Mouse (Mus musculus): ENCODE results near the gene Zc3h14.
A peak's percentile ranks its signal among the peaks of the same experiment; 100 is the strongest.

The Zc3h14 gene

DNA sequence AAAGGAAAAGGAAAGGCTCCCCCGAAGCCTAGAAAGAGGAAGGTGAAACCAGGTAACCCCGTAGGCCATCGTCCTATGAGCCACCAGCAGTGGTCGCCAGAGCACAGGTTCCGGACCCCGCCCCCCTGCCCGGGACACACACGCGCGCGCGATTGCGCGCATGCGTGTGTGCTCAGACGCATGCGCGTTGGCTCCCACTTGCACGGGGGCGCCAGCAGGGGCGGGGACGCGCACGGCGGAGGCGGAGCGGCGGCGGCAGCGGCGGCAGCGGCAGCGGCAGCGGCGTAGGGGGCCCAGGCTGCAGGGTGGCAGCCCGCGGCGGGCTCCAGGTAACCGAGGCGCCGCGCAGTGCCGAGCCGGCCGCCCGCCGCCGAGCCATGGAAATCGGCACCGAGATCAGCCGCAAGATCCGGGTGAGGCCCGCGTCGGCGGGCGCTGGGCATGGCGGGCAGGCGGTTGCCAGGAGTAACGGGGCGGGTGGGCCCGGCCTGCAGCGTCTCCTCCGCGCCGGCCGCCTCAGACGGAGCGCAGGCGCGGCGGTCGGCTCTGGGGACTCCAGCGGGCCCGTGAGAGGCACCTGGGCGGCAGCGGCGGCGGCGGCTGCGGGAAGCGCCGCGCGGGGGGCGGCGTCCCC, at the start of gene Zc3h14:
Gene Zc3h14 (plus strand): TSS at position 219 of the 634 bp plus-strand sequence.
- peak; percentile 90 for DNase-seq (ENCODE audit: low spot score in 2 of 2)

DNA sequence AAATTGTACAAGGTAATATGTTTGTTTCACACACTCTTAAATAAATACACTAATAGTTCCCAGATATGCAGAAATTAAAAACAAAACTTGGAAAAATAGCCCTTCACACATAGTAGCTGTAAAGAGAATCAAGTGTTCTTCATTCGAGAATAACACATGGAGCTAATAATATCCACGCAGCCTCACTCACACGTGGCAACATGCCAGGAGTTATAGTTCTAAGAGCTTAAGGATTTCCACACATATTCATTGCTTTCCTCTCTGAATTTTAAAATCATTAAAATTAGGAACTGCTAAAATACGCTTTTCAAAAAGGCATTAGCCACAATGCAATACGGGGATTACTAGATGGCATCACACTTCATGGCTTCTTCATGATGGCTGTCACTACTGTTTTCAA, 49.6 kb upstream of the Zc3h14 start:
- DNase-seq (ENCODE audit: low spot score in 2 of 2): peak; percentile 30 to 38

DNA sequence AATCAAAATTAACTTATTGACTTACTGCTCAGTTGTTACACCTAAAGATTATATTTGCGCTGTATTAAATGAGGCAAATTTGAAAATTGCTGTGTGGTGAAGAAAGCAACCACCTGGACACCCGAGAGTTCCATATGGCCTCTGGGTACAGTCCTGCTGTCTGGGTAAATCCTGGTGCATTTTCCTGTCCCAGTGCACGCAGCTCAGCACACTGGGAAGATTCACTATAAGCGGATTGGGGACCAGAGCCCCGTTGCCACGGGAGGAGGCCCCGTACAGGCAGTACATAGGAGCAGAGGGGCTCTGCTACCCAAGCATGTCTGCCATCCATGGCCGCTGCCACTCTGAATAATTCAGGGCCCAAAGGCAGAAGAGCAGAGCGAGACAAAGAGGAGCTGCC, 45.2 kb upstream of the Zc3h14 start:
- DNase-seq (ENCODE audit: low spot score in 2 of 2): no peak

DNA sequence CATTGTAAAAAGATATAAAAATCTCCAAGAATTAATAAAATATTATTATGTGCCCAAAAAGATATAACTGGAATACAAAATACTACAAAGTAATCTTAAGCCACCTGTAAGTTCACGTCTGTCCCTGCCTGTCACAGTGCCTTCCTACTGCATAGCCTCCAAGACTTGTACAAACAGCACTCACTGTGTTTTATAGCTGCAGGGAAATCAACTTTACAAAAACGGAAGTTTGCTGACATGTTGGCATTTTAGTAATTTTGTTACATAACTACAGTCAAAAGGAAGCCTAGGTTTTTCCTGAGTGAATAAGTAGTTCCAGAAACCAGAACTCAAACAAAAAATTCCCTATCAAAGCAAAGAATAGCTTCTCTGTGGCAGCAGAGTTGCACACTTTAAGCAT, 43.2 kb upstream of the Zc3h14 start:
- DNase-seq (ENCODE audit: low spot score in 2 of 2): no peak

DNA sequence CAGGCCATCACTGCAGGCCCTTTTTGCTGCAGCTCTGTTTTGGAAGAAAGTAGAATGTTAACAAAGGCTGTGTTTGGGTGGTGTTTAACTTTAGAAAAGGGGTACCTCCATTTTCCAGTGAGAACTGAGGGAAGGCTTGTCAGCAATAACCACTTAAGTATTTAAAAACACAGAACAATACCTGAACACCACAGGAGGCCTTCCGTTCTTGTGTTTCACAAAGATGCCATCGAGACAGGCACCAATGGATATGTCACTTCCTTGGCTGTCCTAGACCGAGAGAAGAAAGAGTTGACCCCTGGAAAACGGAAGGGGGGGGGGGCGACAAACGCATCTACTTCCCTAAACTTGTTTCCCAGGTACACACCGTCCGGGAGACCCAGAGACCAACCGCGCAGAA, 42.8 kb upstream of the Zc3h14 start:
- DNase-seq (ENCODE audit: low spot score in 2 of 2): no peak

DNA sequence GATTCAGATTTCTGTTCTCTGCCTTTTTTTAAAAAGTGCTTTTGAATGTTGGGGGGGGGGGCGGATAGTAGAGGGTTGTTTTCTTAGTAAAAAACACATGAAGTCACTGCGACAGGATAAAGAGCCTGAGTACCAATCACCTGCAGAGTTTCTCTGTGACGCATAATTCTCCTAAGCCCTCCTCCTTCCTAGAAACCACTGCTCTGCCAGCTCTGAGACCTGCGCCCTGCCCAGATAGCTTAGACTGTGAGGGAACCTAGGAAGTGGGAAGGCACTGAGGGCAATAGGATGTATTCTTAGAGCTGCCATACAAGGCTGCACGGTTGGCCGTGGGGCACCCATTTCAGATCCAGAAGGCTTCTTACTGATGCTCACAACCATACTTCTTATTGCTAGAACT, 33.9 kb upstream of the Zc3h14 start:
- DNase-seq (ENCODE audit: low spot score in 2 of 2): no peak

DNA sequence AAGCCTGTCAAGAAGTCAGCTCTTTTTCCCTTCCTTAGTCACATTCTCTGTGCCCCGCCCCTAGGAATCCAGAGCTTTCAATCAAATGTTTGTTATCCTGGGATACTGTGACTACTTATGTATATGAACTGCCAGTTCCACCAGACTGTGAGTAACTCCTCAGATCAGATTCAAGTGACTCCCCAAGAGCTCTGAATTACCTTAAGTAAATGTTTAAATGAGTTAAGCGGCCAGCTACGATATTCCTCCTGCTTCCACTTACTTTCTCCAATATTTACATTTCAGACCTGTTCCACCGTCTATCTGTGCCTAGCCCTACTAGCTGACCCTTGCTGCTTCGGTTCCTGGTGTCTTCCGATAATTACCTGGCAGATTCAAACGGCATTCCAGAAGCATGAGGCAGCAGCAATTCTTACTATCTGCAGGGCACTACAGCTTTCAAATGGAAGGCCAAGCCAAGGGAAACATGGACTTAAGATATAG, 33.1 kb upstream of the Zc3h14 start:
- DNase-seq (ENCODE audit: low spot score in 2 of 2): no peak

DNA sequence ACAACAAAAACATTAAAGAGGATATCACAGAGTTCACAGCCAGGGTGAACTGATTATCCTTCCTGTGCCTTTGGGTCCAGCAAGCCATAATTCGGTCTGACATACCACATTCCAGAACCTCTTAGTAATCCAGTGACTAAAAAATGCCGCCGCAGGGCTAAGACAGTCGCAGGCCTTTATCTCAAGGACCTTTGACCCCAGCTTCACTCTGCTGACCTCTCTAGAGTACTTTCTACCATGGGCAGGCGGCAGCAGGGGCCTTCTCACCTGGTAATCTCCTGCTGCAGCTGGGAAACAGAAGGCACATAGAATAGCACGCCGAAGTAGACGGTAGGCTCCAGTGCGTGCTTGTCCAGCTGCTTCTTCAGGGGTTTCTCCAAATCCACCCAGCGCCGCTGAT, 32.0 kb upstream of the Zc3h14 start:
- DNase-seq (ENCODE audit: low spot score in 2 of 2): no peak

DNA sequence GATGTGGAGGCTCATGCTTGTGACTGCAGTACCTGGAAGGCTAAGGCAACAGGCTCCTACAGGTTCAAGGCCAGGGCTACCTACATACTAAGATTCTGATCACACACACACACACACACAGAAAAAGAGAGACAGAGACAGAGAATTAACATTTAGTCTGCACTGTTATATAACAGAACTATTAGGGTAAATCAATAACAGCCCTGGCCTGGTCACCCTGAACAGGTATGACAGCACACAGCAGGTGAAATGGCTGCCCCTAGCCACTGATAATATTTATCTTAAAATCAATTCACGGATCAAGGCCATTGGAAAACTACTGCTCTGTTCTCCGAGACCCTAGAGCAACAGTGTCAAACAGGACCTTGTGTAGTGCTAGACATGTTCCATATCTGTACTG, 30.6 kb upstream of the Zc3h14 start:
- DNase-seq (ENCODE audit: low spot score in 2 of 2): no peak

DNA sequence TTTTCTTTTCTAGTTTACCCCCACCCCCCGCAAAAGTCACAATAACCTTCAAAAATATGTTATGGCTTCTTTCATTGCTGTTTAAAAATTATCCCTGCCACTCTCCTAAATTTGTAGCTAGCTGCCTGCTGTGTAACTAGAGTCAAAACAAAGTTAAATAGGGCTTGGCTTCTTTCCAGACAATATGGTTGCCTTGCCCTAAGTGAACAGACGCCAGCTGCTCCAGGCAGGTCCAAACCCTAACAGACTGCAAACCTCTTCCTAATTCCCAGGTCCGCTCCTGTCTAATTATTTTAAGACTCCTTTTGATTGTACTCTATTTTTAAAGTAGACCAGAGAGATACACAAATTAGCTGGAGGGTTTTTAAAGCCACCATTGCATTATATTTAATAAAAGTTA, 26.1 kb upstream of the Zc3h14 start:
- DNase-seq (ENCODE audit: low spot score in 2 of 2): no peak

DNA sequence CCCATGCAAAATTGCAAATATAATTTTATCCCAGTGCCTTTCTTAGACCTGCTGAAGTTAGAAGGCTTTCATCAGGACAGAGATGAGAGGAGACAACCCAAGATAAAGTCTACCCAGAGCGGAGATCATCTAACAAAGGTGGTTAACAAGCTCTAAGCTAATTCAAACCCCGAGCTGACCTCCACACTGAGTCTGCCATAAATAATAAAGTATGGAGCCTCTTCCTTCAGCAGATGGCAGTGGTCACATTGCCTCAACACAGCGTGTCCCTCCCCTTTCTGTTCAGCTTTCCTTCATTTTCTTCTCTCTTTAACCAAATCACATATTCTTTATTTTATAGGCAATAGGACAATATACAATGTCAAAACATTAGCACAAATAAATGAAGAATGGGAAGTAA, 25.7 kb upstream of the Zc3h14 start:
- DNase-seq (ENCODE audit: low spot score in 2 of 2): no peak

DNA sequence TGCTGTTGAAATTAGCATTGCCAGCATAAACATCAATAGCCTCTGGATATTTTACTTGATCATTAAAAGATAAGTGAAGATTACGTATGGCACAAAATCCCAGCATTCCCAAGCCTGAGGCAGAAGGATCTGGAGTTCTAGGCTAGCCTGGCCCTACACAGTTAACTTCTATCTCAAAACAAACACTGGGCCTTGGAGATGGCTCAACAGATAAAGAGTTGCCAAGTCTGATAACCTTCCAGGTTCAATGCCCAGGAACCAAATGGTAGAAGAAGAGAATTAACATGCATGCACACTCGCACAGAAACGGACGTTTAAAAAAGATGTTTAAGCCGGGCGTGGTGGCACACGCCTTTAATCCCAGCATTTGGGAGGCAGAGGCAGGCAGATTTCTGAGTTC, 22.5 kb upstream of the Zc3h14 start:
- no peak for DNase-seq (ENCODE audit: low spot score in 2 of 2)

DNA sequence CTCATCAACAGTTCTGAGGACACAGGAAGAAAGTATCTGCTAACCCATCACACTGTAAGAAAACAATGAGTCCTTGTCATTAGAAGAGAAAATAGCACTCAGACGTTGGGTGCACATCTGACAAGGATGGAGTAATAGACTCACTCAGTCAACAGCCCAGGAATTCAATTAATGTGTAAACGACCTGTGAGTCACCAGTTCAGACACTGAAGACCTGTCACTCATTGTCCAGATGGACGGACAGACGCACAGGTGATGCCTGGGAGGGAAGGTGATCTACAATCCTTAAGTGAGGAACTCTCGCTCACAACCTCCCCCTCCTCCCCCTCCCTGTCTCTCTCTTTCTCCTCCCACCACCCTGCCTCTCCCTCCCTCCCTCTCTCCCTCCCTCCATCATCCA, 21.8 kb upstream of the Zc3h14 start:
- DNase-seq (ENCODE audit: low spot score in 2 of 2): no peak

DNA sequence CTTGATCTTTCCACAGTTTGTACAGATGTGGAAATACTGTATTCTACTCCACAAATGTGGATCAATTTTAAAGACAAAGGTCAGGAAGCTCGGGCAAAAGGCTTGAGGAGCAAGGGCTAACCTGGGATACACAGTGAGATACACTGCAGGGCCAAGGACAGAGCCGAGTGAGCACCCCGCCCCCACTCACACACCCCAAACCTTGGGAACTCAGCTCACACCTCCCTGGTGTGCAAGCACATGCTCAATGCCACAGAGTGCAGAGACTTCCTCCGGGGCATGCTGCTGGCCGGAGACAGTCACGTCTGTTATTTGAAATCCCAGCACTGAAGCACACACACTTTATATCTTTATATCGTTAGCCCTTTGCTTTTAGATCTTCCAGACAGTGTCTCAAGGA, 20.7 kb upstream of the Zc3h14 start:
- DNase-seq (ENCODE audit: low spot score in 2 of 2): no peak

DNA sequence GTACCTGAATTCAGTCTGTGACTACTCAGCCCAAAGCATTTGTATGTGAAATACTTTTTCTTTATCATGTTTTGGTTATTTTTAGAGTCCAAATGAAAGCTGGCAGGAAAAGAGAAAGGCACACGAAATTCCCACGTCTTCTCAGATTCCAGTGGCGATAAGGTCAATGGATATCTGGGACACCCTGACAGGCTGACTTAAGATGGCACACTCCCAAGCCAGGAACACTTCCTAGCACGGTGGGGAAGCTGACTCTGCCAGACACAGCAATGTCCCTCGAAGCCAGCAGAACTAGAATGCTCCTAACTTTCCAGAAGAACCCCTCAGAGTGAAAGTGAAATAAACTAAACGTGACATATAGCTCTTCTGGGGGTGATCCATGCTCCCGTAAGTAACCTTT, 19.6 kb upstream of the Zc3h14 start:
- no peak for DNase-seq (ENCODE audit: low spot score in 2 of 2)

DNA sequence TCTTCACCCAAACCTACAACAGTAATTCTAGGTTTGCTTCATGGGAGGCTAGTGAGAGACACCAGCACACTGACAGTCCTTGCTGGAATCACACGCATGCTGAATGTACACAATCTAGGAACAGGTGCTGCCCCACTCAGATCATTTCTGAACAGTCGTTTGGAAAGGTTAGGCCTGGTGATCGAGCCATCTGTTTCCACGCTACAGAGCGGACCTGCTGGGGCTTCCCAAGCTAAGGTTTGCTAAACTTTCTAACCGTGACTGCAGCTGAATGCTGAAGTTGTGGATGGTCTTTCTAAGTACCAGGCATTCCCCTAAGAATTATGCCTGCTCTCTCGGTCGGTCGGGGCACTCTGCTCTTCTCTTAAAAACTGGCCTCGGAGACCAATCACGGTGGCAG, 16.1 kb upstream of the Zc3h14 start:
- DNase-seq (ENCODE audit: low spot score in 2 of 2): no peak

DNA sequence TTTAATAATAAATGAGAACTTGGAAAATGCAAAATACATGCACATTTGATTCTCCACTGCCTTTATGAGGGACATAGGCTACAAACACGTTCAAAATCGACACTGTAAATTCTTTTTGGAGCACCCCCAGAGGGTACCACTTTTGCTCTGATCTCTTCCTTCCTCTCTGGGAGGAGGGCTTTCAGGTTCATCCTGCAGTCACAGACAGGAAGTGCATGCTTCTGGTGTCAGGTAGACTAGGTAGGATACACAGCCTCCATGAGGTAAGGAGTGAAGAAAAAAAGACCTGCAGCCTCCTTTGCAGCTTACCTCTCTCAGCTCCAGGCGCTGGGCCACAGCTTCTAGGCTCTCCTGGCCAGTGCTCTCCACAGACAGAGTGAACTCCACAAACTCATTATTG, 13.6 kb upstream of the Zc3h14 start:
- no peak for DNase-seq (ENCODE audit: low spot score in 2 of 2)

DNA sequence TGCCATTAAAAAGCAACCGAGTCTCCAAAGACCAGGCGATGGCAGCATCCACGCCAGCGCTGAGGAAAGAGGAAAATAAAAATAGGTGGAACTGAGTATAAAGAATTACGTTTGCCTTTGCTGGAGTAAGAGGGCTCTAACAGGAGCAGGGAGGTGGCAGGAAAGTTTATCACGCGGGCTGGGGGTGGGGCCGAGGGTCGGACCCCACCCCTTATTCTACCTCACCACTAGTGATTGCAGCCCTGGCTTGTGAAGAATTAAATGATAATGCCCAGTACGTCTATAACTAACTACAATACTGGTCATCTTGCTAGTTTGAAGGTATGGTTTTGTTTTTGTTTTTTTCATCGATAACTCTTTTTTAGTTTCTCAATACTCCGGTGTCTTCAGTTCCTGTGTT, 13.0 kb upstream of the Zc3h14 start:
- DNase-seq (ENCODE audit: low spot score in 2 of 2): no peak

DNA sequence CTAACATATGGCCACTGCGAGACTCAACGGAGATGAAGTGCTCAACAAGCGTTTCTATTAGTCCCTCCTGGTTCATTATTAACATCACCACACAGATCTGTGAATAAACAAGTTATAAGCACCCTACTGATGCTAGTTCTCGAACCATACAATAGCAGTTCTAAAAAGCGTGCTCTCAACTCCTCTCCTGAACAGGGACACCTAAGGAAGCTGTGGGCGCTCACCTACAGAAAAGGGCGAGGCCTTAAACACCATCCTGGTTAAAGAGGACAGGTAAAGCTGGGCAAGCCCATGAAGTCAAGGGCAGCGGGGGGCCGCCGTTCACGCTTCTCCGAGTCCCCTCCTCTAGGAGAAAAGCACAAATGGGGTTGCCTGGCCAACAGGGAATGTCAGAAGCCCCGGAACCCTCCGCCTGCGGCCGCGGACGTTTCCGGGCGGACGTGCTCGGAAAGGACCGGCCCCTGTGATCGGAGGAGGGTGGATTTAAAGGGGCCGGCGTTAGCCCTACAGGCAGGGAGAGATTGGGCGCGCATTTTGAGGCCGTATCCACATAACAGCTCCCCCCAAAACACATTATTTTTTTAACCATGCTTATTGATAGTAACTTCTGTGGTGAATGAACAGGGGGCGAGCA, 12.4 kb upstream of the Zc3h14 start:
- DNase-seq (ENCODE audit: low spot score in 2 of 2): peak; percentile 87 to 88

DNA sequence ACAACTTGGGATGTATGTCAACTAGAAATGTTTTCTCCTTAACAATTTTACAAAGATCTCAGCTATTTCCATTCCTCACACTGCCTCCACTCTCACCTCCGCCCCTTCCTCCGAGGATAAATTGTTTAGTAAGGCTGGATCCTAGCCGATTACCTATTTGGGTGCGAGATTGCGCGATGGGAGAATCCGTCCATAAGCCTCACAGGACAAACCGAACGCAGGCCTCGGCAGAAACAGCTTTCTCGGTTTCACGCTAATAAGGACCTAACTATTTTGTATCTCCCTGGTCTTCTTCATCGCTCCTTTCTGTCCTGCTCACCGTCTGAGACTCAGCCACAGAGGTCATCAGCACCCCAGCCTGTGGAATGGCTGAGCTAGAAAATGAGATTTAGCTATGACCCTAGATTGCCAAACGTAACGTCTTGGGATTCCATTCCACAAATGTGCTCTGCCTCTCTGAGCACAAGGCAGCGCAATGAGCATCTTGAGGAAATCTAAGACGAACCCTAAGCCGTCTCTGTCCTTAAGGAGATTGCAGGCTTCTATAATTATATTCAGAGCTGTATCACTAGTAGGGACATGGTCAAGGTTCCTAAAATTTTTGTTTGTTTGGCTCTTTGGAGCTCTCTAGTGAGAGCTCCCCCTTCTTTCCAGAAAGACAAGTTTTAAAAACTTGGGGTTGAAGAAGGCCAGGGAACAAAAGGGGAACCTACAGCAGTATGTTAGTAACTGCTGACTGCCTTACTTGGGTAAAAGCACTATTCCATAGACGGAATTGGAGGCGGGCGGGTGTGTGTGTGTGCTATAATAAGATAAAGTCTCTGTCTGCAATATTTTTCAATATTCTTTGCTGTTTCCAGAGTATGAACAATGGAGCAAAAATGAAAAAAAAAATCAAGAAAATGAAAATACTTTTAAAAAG, 11.6 kb upstream of the Zc3h14 start:
- no peak for DNase-seq (ENCODE audit: low spot score in 2 of 2)

DNA sequence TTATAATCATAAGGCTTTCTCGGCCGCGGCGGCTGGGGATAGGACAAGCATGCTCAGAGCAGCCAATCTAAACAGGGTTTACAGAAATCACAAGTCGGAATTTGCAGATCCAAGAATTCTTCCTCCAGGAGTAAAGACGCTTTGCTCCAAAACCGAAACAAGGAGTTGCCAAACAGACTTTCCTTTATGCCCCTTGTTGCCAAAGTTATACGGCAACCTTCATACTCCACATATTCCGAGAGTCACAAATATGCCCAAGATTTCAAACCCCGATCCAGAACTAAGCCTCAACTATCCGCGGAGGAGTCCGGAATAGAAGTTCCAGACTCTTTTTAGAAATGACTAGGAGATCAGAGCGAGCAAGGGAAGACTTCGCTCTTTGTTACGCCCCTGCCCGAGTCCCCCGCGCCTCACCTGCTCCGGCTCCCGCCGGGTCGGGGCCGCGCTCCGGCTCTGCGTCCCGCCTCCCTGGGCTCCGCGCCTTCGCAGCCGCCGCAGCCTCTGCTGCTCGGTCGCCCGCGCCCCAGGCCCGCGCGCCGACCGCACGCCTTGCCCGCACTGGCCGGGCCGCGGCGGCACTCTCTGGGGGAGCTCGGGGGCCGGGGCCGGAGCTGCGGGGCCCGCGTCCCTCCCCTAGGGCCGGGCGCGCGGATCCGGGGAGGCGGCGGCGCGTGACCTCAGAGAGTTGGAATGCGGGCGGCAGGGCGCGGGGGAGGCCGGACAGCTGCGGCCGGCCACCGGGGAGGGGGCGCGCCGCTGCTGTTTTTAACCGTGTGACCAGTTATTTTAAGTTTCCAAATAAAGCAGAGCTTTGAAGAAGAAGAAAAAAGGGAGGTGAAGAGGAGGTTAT, 9.6 kb upstream of the Zc3h14 start, which contains the start of gene Ptpn21:
Gene Ptpn21 (minus strand): TSS at position 455 of the 850 bp plus-strand sequence.
- peak in 1 of 2 experiments; percentile 28 for DNase-seq (ENCODE audit: low spot score in 2 of 2)

All from right cerebral cortex, adult 2 months (tissue).